Mouse (Mus musculus) ovary, postnatal 14 days (tissue): ENCODE results near the gene Mdm2.
"Not testable (repeated sequence)": the region's sequence is repeated elsewhere in the genome, so short reads cannot be mapped to it uniquely, and the experiment has no call there.

ENCODE experiments used
- DNase-seq: peaks from one replicate; pipeline ENCODE4 v3.0.0; 2022; ENCODE audit warnings: low spot score

Gene Mdm2

GRCm38 (mm10) chr10:117732184-117732583 is 21.6 kb upstream of the Mdm2 start:
- no peak for DNase-seq

GRCm38 (mm10) chr10:117731244-117732101 is 20.9 kb upstream of the Mdm2 start:
- DNase-seq = peak; percentile 49

- DNase-seq = no peak
Observed at GRCm38 (mm10) chr10:117730637-117731203, 20.2 kb upstream of the Mdm2 start.

GRCm38 (mm10) chr10:117730140-117730539 is 19.6 kb upstream of the Mdm2 start:
- no peak for DNase-seq

GRCm38 (mm10) chr10:117729139-117729814 is 18.7 kb upstream of the Mdm2 start:
- DNase-seq = no peak

- DNase-seq = no peak
Observed at GRCm38 (mm10) chr10:117728574-117728973, 18.0 kb upstream of the Mdm2 start.

- DNase-seq = no peak
Observed at GRCm38 (mm10) chr10:117727518-117728110, 17.1 kb upstream of the Mdm2 start.

- DNase-seq = no peak
Observed at GRCm38 (mm10) chr10:117726888-117727385, 16.4 kb upstream of the Mdm2 start.

GRCm38 (mm10) chr10:117726350-117726749 is 15.8 kb upstream of the Mdm2 start:
- no peak for DNase-seq

- no peak for DNase-seq
Observed at GRCm38 (mm10) chr10:117725671-117726070, 15.1 kb upstream of the Mdm2 start.

- DNase-seq = no peak
Observed at GRCm38 (mm10) chr10:117724804-117725361, 14.3 kb upstream of the Mdm2 start.

- no peak for DNase-seq
Observed at GRCm38 (mm10) chr10:117724136-117724718, 13.7 kb upstream of the Mdm2 start.

GRCm38 (mm10) chr10:117718161-117719119 is 7.9 kb upstream of the Mdm2 start:
- peak; percentile 37 for DNase-seq

GRCm38 (mm10) chr10:117717583-117717982 is 7.0 kb upstream of the Mdm2 start:
- DNase-seq = no peak

- DNase-seq = no peak
Observed at GRCm38 (mm10) chr10:117716686-117717085, 6.1 kb upstream of the Mdm2 start.

- DNase-seq = not testable (repeated sequence)
Observed at GRCm38 (mm10) chr10:117715654-117716053, 5.1 kb upstream of the Mdm2 start.

- DNase-seq = no peak
Observed at GRCm38 (mm10) chr10:117714928-117715500, 4.5 kb upstream of the Mdm2 start.

GRCm38 (mm10) chr10:117714048-117714545 is 3.5 kb upstream of the Mdm2 start:
- no peak for DNase-seq

- no peak for DNase-seq
Observed at GRCm38 (mm10) chr10:117713466-117713865, 2.9 kb upstream of the Mdm2 start.

GRCm38 (mm10) chr10:117712871-117713270 is 2.3 kb upstream of the Mdm2 start:
- DNase-seq = no peak
